Mouse (Mus musculus): ENCODE results near the gene Gm39653. TPM values are rescaled to one million over a fixed set of nuclear protein-coding genes. Genes with fewer than 3 reads are reported as not detected.
"Not testable (repeated sequence)": the region's sequence is repeated elsewhere in the genome, so short reads cannot be mapped to it uniquely, and the experiment has no call there.

The Gm39653 gene
- not detected for total RNA-seq (2021)

GRCm38 (mm10) chr1:63615668-63616067, at the start of gene Gm39653:
TSS of gene Gm39653 (plus strand) at chr1:63615968.
- intact Hi-C loops (cut with DNase I): no loop called here
- no peak for DNase-seq

DNA sequence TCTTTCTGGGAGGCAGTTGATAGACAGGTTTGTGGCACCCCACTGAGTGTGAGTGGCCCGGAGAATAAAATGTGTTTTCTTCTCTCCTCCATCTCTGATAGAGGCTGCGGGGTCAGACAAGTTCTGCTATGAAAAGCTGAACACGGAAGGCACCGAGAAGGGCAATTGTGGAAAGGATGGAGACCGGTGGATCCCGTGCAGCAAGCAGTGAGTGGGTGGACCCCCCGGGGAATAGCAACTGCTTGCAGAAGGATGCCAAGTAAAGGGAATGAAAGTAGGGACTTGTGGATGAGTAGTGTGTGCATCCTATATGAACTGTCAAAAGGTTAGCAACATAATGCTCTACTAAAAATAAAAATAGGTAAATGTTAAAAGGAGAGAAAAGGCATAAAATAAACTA, 49.3 kb upstream of the Gm39653 start:
- DNase-seq: no peak
- intact Hi-C loops (cut with DNase I): no loop called here

- intact Hi-C loops (cut with DNase I): no loop called here
- no peak for DNase-seq
These were observed 48.7 kb upstream of the Gm39653 start for GRCm38 (mm10) chr1:63567031-63567430.

DNA sequence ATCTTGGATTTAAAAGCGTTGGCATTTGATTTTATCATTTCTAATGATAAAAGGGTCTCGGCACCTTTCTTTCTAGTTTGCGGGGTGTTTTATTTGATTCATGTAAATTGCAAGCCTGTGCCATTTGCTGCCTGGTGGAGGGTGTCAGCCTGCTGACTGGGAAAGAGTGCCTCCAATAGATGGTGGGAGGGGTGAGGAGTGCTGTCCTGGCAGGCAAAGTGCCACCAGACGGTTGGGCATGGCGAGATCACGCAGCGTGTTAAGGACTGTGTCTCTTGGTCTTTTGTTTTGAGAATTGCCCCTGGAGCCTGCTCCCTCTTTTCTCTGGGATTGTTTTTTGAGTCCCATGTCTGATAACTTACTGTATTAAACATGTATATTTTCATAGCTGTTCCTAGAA, 43.5 kb upstream of the Gm39653 start:
- intact Hi-C loops (cut with DNase I): no loop called here
- DNase-seq: no peak

DNA sequence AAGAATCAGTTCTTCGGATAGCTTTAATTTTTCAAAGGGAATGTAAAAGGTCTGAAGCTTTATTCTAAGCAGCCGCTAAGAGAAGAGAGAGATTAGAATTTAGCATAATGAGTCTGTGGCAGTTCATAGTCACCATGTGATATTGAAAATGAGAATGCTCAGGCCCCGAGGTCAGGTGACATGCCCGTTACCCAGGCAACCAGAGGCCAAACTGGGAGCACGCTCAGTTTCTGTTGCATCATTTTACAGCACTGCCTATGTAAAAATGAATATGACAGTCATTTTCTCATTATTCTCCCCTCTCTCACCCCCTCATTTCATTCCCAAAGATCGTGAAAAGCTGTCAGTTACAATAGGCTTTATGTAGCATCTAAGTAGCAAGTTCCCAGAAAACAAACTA, 42.3 kb upstream of the Gm39653 start:
- intact Hi-C loops (cut with DNase I): no loop called here
- no peak for DNase-seq

GRCm38 (mm10) chr1:63573864-63574611, 41.7 kb upstream of the Gm39653 start:
- intact Hi-C loops (cut with DNase I): no loop called here
- no peak for DNase-seq

- intact Hi-C loops (cut with DNase I): no loop called here
- DNase-seq: no peak
These were observed 39.0 kb upstream of the Gm39653 start for GRCm38 (mm10) chr1:63576803-63577202.

GRCm38 (mm10) chr1:63579153-63579552, 36.6 kb upstream of the Gm39653 start:
- DNase-seq: no peak
- intact Hi-C loops (cut with DNase I): no loop called here

DNA sequence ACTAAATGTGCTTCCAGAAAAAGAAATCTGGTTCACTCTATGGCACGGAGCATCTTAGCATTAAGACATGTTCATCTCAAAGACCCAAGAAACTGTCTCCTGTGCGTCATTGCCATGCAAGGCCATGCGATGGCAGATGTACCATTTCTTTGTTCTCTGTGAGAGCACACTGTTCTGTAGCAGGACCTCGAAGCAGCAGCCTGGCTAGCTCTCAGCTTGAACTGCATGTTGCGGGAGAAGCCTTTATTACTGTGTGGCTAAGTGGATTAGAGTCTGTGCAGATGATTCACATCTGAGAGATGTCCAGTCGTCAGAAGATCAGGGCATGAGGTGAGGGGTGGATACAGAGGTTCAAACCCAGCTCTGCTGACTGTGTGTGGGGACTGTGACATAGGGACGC, 28.9 kb upstream of the Gm39653 start:
- intact Hi-C loops (cut with DNase I): no loop called here
- no peak for DNase-seq

- intact Hi-C loops (cut with DNase I): no loop called here
- DNase-seq: no peak
These were observed 11.8 kb upstream of the Gm39653 start for GRCm38 (mm10) chr1:63603870-63604500.

GRCm38 (mm10) chr1:63609613-63610012, 6.2 kb upstream of the Gm39653 start:
- intact Hi-C loops (cut with DNase I): no loop called here
- no peak for DNase-seq

DNA sequence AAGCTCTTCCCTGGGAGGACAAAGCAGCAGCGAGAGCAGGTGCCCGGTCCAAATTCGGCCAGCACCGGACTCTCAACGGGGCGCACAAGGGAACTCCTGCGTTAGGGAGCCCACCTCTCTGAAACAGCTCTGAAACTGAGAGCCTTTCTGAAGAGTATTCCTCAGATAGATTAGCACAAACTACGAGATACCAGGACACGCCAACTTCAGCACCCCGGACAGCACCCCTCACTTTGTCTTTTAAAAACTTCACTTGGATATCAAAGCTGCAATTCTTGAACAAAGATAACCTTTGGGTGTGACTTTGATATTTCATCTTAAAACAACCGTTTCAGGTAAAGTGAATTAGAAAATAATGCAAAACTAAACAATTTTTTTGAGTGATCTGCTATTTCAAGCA, 1.2 kb upstream of the Gm39653 start:
- peak; percentile 7 to 46 for DNase-seq
- intact Hi-C loops (cut with DNase I): no loop called here

DNA sequence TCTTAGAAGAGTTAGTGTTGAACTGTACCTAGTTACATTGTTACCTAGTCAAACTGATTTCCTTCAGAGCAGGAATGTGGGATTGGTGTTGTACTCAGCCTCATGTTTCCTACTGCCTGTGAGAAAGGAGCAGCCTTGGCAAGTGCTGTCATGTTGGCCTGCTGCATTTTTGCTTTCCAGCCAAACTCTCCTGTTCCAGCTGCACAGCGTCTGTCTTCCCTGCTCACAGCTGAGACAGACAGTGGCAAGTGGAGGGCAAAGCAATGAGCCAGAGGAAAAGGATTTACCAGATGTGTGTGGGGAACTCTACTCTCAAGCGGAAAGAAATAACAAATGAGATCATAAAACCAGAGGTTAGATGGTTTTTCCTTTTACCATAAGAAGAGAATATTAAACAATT, 12.4 kb downstream of the Gm39653 start:
- peak; percentile 13 to 20 for DNase-seq
- intact Hi-C loops (cut with DNase I): no loop called here

- intact Hi-C loops (cut with DNase I); DNase-seq: not testable (repeated sequence)
These were observed 14.6 kb downstream of the Gm39653 start for GRCm38 (mm10) chr1:63630390-63630789.

- intact Hi-C loops (cut with DNase I): no loop called here
- no peak for DNase-seq
These were observed 24.2 kb downstream of the Gm39653 start for GRCm38 (mm10) chr1:63639921-63640320.

- intact Hi-C loops (cut with DNase I): loop anchor here (2.0 to 5.0 kb wide), 2 partner anchors 791 to 1059 kb away; no protein-coding TSS in a partner anchor
- peak; percentile 43 to 60 for DNase-seq
These were observed 42.2 kb downstream of the Gm39653 start for GRCm38 (mm10) chr1:63658016-63658415.

- peak; percentile 30 to 35 for DNase-seq
- intact Hi-C loops (cut with DNase I): loop anchor here (1.0 to 5.0 kb wide), 3 partner anchors 789 to 1351 kb away; no protein-coding TSS in a partner anchor
These were observed 43.8 kb downstream of the Gm39653 start for GRCm38 (mm10) chr1:63659591-63659990.

GRCm38 (mm10) chr1:63666089-63666488, 50.3 kb downstream of the Gm39653 start:
- DNase-seq: no peak
- intact Hi-C loops (cut with DNase I): loop anchor here (5.0 kb wide), 2 partner anchors 286 to 1046 kb away; no protein-coding TSS in a partner anchor

DNA sequence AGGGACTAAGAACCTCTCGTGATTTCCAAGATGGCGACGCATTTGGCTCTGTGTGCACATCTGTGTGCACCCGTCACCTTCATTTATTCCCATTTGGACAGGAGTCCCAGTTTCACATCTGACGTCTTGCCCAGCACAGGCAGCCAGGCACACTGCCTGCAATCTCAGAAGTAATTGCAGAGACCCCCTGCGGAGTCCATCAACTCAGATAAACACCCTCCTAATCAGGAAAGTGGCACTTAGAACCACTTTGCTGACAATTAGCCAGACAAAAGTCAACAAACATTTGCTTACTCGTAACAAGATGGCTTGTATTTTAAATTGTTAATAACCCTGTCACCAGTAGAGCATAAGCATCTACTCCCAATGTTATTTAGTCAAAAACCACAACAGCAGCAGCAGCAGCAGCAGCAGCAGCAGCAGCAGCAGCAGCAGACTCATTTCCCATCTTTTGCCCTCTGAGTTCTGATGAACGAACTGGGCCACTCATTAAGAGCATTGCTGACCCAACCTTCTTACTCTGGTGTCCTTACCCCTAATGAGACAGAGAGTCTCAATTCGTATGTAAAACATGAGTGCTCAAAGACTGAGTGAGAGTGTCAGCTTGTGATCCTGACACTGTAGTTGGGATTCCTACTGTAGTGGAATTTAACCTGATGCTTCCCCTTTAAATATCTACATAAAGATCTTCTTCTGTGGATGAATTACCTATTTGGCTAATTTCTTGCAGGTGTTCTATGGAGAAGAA, 51.6 kb downstream of the Gm39653 start:
- intact Hi-C loops (cut with DNase I): loop anchor here (5.0 kb wide), 2 partner anchors 285 to 1045 kb away; no protein-coding TSS in a partner anchor
- DNase-seq: no peak

DNA sequence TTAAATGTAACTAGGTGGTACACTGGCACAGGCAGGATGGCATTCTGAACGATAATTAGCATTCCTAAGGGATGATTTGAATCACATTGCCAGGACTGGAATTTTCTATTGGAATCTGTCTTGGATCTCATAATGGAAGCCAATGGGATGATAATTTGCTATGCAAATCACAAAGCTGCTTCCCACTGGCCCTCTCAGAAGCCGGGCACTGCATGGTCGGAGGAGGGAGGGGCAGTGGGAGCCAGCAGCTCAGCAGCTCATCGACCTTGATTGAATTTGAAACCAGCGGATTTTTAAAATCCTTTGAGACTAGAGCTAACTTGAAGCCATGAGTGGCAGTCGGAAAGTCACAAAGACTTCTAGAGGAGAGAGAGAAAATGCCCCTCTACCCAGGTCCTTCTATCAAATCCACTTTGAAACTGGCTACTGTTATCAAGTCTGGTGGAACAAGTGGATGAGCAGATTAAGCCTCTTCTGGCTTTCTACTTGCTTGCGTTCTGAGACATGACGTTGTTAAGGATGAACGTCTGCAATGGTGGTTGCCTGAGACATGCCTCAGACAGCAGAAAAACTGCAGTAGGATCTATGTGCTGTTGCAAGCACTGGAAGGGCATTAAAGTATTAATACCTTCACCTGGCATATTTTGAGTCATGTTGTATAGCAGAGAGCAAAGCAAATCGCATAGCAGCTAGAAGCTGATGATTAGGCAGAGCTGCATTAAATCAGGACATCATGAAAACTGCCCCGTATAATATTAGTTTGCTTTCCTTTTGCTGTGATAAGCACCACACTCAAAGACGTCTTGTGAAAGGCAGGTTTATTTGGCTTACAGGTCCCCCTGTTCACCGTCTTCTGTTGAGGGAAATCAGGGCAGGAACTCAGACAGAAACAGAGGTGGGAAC, 52.4 kb downstream of the Gm39653 start:
- intact Hi-C loops (cut with DNase I): loop anchor here (5.0 kb wide), 2 partner anchors 284 to 1044 kb away; no protein-coding TSS in a partner anchor
- DNase-seq: no peak

All from heart, postnatal 36 days (tissue).